Mouse (Mus musculus) telencephalon, adult 2 months (tissue): ENCODE measurements around the gene Pdxk.
A peak's percentile ranks its signal among the peaks of the same experiment; 100 is the strongest.

Experiments used
- DNase-seq: peaks from one replicate; pipeline ENCODE4 v3.0.0-alpha.2; 2011; ENCODE audit warnings: low read depth, low spot score

Gene Pdxk

DNA sequence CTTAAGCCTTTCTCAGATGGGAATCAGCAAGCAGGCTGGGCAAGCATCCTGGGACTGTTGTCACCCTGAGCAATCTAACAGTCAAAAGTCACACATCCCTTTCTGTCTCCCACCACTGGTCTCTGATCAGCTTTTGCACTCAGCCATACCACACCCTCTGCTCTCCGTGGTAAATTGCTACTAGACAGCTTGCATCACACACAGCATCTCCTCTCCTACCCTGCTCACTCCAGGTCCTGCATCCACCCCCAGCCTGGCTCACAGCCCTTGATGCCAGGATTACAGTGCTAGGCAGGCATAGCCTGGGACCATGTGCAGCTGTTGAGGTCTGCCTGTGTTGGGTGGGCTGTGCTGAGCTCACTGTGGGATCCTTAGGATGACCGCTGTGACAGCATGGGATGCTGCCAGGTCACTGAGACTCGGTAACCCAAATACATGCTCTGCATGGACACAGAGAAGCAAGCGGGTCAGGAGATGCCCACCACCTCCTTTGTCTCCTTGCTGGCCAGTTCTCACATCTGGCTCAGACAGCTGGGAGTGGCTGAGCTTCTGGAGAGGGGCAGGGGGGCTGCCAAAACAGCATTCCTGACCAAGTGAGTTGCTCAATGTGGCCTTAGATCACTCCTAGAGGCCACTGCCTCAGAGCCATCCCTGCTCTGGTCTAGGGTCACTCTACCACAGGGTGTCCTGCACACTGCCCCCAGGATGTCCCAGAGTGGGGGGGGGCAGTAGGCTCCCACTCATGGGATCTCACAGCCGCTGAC is 6.2 kb downstream of the Pdxk start:
- no peak for DNase-seq

DNA sequence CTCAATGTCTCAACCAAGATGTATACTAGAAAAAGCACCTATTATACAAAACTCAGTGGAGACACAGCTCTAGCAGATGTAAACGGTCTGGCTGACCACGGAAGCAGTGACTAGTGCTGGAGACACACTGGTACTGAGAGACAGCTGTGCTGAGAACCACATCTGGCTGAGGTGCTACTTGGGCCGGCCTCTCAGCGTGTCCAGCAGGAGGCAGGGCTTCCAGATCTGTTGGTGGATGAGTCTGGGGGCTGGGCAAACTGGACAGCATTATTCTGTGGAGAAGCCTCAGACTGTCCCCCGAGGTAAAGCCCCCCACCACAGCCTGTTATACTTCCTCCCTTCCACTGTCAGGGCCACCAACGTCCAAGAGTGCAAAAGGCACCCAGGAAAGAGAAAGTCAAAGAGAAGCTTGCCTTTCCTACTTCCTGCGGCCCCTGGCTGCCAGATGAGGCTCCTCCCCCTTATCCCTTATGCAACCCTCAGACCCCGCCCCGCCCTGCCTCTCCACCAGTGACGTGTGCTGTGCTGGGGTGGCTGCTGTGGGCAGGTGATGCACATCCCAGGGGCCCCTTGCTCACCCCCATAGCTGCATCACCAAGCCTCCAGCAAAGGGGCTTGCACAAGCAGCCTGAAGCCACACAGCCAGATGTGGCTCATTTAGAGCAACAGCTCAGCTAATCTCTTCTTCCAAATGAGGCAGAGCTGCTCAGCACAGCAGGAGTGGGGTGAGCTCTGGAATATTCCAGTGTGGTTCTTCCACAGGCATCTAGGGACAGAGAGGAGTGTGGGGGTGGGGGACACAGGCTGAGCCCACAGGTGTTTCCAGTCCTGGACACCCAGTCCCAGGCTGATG is 7.1 kb downstream of the Pdxk start:
- DNase-seq, result no peak

DNA sequence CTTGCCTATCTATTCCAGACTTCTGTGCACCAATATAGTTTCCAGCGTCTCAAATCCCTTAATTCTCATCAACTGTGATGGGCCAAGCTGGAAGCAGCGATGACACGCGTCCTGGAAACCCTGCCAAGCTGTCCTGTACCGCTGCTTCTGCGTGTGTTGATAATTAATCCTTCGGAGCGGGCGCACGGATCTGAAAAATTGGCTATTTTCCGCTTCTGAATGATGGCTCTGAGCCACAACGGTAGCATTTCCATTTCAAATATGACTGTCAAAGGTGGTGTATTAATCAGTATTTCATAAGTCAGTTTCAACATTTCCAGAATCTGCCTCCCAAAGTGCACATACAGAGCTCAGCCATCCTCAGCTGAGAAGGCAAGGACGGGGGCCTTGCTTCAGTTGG is 8.1 kb downstream of the Pdxk start:
- no peak for DNase-seq

DNA sequence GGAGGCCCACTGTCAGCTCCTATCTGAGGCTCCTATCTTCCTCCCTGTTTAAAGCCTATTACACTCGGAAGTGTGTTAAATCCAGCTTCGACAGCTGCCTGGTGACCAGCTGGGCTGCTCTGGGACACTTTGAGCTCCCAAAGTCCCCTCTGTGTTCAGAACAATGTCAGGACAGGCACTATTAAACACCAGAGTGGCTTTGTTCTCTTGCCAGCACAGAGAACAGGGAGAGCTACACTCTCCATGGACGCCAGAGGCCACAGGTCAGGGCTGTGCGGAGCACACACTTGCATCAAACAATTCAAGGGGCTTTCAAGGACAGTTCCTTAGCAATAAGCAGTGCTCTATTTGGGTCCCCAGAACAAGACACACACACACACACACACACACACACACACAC is 12.1 kb downstream of the Pdxk start:
- no peak for DNase-seq

DNA sequence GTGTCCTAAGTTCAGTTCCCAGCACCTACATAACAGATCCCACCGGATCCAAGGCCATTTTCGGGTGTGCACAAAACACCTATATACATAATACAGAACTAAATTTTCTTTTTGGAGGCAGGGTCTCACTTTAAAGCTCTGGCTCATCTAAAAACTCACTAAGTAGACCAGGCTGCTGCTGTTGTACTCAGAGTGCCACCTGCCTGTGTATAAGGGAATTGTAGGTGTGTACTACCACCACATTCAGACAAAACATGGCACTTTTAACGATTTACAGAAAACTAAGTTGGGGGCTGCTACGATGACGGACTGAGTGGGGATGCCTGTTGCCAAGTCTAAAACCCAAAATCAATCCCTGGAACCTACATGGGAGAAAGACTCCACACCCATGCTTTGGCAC is 14.0 kb downstream of the Pdxk start:
- no peak for DNase-seq

DNA sequence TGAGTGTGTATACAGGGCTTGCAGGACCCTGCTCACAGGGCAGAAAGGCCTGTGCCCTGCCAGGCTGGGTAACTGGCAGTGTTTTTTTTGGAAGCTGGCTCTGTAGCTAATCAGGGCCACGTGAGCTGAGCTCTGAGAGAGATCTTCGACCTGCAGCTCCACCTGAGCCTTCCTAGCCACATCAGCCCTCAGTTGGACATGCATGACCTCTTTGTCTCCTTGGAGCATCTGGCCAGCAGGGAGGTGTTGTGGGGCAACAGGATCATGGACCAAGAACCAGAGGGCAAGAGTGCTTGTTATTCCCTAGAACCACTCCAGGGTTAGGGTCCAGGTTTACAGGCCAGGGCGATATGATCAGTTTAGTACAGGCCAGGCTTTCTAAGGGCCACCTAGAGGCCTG is 17.4 kb downstream of the Pdxk start:
- DNase-seq, result no peak

DNA sequence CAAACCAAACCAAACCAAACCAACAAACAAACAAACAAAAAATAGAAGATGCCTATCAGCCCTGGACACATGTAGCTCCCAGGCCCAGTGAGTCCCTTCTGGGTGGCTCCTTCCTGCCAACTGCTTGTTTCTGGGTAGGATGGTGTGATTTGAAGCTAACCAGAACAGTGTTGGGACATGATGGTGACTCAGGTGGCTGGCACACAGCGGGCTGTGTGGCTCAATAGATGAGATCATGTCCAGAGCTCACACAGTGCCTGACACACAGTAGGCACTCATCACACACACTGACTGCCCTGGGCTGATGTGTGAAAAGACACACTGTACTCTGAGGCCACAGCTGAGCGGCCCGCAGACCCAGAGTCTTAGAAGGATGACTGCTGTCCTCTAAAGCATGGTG is 18.6 kb downstream of the Pdxk start:
- DNase-seq, result no peak

DNA sequence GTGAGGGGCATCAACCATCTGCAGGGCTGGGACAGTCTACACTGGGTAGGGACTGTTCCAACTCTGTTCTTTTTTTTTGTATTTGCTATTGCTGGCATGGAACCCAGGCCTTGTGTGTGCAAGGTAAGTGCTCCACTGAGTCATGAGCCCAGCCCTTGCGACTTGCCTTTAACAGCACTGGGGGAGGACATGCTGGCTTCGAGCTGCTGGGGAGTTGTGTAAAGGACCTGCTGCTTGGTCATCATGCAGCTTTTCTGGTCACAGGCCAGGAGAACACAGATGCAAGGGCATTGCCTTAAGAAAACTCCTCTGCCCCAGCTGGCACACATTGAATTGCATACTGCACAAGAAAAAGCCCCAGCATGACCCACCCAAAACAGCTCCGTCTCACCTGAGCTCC is 22.5 kb downstream of the Pdxk start:
- DNase-seq, result no peak

DNA sequence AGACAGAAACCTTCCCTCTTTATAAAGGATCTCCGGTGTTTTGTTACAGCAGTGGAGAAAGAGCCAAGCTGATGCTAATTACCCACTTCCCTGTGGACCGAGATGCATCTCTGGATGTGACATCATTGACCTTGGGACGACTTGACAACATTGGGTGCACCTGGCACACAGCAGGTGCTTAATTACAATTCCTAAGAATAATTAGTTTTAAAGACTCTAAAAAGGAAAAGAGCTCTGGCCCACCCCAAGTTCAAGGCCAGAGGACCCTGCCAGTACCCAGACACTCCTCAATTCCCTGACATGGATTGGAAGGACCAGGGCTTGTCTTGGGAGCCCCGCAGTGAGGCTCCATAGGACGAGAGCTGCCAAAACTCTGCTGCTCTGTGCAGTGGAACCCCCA is 23.2 kb downstream of the Pdxk start:
- DNase-seq, result no peak

DNA sequence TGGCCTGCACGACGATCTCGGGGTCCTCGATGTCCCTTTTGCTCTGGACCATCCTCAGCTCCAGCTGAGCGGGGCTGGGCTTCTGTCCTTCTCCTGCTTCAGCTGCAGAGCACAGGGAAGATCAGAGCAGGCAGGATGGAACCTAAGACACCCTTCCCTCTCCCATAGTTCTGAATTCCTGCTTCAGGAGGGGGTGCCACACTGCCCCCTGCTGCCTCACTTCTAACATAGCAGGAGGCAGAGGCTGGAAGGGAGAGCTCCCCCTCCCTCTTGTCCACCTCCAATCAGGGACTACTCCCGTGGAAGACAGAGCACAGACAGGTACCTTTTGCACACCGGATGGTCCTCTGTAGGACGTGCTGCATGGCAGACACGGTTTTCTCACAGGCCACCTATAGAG is 24.0 kb downstream of the Pdxk start:
- no peak for DNase-seq

DNA sequence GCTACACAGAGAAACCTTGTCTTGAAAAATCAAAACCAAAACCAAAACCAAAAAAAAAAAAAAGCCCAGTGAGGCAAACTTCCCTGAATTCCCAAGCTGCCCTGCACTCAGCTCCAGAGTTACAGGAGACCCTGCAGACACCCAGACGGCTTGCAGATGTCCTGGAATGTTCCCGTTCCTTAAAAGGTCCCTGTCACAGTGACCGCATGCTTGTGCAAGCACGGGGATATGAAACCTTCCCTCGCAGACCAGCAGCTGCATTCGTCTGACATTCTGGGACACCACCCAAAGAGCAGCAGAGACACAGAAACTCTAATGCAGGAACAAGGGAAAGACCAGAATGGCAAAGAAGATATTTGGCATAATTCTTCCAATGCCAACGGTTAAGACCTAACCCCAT is 24.8 kb downstream of the Pdxk start:
- no peak for DNase-seq

DNA sequence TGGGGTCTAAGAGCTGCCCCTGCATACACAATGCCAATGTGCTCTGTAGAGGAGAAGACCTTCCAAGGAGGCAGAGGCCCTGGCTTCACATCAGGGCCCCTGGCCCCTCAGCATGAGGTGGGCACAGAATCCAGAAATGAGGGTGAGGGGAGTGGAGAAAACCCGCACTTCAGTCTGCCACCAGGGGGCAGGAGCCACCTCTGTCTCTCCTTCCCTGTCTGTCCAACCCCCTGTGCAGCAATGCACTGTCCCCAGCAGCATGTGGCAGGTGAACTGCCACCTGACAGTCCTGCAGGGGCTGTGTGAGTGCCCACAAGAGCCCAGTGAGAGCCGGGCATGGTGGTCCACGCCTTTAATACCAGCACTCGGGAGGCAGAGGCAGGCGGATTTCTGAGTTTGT is 25.2 kb downstream of the Pdxk start:
- no peak for DNase-seq

DNA sequence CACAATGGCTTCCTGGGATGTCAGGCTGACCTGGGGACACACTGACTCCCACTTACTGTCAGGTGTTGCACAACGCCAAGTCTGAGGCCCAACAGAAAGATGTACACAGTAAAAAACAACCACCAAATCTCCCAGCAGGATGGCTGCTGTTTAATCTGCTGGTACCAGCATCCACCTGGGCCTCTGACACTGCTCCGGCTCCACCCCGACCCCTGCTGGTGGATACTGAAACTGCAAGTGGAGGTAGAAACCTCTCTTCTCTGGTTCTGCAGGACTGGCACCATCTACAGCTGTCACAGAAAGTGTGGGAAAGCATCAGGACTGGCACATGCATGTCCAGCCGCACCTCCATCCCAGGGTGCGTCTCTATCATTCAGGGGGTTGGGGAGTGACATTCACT is 26.7 kb downstream of the Pdxk start:
- DNase-seq, result no peak

DNA sequence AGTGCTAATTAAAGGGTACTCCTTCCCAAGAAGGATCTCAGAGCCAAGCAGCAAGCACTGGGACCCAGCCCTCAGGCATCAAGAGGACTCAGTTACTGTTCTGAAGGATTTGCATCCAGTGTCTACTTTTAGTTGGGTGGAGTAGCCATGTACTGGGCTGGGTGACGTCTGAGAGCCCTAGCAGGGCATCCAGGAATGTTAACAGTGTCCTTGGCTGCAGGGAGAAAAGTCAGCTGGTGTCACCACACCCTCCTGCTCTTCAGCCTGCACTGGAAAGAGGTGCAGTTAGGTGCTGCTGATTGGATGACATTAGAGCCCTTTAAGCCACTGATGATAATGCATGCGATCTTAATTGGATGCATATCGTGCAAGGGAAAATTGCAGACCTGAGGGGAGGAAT is 31.9 kb downstream of the Pdxk start:
- no peak for DNase-seq

DNA sequence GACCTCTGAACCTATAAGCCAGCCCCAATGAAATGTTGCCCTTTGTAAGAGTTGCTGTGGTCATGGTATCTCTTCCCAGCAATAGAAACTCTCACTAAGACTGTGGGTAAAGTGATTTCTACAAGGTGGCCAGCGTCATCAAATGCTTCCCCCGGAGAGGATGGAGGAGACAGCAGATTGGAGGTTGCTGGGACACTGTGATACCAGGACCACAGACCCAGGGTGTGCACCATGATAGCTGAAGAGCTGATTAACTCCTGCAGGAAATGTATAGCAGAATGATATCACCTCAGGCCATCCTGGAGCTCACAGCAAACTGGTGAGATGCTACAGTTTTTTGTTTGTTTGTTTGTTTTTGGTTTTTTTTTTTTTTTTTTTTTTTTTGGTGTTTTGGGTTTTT is 35.0 kb downstream of the Pdxk start:
- no peak for DNase-seq

DNA sequence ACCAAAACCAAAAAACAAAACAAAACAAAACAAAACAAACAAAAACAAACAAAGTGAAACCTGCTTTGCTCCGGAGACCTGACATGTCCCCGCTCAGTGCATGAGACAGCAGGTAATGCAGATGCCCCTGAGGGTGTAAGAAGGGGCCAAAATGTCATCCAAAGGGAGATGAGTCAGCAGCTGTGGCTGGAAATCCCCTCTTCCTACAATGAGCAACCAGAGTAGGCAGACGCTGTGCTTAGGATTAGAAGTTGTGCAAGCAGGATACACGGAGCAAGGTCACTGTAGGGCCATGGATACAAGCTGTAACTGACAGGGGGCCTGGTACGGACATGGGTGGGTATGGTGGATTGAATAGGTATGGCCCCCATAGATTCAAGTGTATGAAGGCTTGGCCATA is 35.6 kb downstream of the Pdxk start:
- DNase-seq, result no peak

DNA sequence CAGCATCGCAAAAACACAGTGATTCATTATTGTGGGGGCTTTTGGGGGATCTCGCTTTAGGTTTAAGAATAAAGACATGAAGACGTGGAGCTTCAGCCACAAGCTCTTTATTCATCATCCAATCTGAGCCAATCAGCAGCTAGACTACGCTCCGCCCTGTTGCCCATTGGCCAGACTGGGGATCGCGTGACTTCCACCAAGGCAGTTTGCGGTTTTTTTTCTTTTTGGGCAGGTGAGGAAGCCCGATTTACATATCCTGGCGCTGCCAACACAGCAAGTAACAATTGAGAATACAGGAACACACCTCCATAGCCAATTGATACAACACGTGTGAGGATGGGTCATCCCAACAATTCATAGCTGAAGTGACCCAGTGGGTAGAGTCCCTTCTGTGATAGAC is 36.7 kb downstream of the Pdxk start:
- DNase-seq, result no peak

DNA sequence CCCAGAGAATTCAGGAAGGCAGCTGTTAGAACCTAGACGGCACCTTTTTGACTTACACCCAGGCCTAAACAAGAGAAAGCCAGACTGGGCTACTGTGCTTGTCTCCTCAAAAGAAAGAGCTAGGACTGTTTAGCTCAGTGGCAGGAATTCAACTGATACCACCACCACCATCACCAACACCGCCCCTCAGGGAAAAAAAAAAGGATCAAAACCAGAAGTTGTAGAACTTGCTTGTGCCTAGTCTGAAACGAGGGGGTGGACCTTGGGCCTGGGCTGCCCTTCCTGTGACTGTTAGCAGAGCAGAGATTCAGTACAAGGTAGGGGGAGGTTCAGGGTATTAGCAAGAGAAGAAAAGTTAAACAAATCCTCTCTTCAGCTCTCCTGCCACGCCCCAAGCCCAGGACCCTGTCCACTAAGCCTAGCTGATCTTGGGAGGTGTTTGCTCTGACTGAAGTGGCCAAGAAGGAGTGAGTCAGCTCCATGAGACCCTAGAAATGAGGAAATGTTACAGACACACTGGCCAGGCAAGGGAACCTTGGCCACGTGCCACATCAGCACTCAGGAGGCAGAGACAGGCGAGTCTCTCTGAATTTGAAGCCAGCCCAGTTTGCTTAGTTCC is 38.5 kb downstream of the Pdxk start:
- DNase-seq, result no peak

DNA sequence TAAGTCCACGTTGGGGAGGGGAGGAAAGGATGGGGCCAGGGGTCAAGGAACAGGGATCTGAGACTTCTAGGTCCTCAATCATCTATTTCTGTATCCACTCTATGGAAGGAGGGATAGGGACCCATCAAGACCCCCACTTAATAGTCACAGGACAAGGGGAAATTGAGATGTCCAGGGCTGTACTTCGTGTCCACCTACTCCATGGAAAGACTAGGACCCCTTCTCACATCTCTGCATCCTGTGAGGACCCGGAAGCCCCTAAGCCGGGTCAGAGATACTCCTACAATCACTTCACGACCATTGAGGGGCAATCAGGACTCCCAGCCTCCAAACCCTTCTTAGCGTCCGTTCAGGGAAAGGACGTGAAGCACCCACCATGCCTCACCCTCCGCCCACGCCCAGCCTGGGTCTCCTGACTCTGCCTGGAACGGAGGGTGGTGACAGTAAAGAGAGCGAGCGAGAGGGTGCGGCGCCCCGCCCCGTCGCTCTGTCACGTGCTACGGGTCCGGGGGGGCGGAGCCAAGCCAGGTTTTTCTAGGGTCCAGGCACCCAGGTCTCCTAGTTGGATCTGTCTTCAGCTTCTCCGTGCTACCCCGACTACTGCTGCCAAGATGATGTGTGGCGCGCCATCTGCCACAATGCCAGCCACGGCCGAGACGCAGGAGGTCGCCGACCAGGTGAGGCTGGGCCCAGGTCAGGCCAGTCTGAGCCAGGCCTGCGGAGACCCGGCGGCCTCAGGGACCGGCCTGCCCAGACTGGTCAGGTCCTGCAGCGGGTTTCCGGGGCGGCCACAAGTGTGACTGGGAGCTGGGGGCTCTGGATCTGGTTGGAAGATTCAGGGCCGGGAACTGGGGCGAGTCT is 39.4 kb downstream of the Pdxk start, which contains the start of gene Cstb:
Gene Cstb, plus strand, starts transcription at position 489 of the 861 bp plus-strand sequence.
- DNase-seq, result peak; percentile 71

DNA sequence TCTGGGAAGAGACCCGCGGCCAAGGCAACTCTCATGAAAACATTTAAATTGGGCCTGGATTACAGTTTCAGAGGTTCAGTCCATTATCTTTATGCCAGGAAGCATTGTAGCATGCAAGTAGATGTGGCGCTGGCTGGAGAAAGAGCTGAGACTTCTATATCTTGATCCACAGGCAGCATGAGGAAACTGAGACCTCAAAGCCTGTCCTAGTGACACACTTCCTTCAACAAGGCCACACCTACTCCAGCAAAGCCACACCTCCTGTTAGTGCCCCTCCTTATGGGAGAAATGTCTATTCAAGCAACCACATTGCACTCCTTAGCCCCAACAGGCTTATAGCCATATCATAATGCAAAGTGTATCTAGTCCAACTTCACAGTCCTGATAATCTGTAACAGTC is 42.2 kb downstream of the Pdxk start:
- DNase-seq, result no peak

DNA sequence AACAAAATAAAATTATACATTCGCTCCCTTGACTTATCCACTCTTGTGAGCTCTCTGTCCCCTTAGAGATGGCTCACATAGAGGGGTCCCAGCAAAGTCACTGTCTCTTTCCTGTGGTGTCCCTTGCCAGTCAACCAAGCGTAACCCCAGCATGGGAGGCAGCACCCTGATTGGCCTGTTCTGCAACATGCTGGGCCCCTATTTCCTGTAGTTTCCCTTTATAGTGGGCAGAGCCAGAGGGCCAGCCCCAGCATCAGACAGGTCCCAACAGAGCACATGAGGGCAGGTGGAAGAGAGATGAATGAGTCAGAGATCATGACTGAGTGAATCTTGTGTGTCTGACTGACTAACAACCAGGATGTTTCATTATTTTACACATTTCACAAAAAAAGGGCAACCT is 43.8 kb downstream of the Pdxk start:
- DNase-seq, result no peak

DNA sequence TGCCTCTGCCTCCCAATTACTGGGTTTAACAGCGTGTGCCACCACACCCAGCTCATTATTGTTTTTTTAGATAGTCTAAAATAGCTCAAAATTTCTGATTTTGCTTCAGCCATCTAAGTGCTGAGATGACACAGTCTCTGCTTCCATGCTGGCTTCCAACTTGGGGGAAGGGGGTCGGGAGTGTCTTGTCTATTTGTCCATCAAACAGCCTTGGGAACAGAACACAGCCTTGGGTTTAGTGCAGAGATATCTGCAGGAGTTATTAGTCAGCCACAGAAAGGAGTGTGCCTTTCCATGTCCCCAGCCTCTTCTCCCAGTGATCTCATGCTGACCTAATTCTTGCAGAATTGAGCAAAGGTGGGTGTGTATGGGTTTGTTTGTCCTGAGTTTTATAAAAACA is 46.0 kb downstream of the Pdxk start:
- no peak for DNase-seq
